Mouse (Mus musculus): ENCODE results near the gene Aatf.

Gene Aatf

GRCm38 (mm10) chr11:84522577-84523320, 9.4 kb upstream of the Aatf start:
- peak; percentile 50 for DNase-seq (ENCODE audit: low read depth, low spot score)

- DNase-seq (ENCODE audit: low read depth, low spot score) = no peak
Measured at GRCm38 (mm10) chr11:84521751-84522299, 8.5 kb upstream of the Aatf start.

- DNase-seq (ENCODE audit: low read depth, low spot score) = no peak
Measured at GRCm38 (mm10) chr11:84521071-84521390, 7.7 kb upstream of the Aatf start.

DNA sequence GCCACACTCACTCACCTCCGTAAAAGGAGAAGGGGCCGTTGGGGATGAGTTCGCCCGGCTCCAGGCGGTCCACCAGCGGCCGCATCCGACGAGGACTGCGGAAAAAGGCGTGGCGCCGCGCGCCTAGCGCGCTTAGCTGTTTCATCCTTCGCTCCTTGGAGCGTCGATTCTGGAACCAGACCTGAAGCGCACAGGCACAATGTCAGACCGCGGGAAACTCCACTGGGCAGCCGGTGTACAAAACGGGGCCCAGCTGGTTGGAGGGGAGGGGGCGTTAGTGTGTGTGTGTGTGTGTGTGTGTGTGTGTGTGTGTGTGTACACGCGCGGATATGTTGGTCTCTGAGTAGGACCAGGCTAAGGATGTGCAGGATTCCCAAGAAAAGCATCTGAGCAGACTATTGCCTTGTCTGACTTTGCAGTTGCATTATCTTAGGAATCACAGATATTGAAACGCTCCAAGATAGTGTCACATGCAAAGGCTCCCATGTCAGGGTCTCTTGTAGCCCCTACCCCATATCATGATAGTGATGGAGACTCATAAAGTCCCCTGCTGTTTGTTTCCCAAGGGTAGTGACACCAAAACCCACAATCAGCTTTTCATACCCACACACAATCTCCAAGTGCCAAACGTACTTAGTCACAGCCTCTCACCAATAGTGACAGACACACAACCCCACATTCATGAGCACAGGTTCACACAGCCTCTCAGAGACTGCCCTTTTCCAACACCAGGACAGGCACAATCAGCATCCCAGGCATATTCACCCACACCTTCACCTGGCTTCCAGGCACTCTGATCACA, 7.1 kb upstream of the Aatf start:
- no peak for DNase-seq (ENCODE audit: low read depth, low spot score)

DNA sequence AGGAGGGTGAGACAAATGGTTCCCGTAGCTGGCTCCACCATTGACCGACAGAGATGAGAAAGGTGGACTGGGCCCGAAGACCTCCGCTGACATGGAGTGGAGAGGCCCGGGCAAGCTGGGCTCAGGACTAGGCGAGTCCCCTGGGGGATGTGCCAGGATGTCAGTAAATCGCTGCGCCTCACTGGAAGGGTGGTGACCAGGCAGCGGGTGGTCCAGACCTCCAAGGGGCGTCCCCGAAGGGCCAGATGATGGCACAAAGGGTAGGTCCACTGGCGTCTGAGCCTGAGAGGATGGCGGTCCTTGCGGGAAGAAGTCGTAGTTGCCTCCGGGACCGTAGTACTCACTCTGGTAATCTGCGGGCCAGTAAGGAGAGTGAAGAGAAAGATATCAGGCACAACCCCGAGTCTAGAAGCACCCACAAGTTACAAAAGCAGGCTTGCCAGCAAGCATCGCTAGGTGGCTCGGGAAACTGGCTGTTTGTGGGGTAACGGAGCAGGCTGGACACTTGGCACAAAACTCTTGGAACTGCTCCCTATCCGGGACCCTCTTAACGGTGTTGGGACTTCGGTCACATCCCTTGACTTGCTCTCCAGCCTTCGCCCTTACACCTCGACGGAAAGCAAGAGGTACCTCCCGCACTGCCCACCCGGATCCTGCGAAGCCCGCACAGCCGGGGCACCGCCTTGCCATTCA, 6.4 kb upstream of the Aatf start:
- no peak for DNase-seq (ENCODE audit: low read depth, low spot score)

DNA sequence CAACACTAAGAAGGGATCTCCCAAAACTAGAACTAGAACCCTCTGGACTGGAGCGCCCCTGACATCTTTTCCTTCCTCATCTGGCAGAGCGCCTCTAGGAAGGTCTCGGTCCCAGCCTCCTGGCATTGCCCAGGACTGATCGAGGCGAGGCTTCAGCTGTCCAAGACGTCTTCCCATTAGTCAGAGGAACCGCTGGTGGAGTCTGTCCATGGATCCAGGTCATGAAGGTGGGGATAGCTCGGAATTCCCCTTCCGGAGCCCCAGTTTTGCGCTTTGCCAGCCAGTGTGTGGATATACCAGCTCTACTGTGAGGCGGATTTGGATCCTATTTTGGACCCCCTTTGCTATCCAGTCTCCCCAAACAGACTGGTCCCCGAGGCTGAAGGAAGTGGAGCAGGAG, 5.7 kb upstream of the Aatf start:
- no peak for DNase-seq (ENCODE audit: low read depth, low spot score)

DNA sequence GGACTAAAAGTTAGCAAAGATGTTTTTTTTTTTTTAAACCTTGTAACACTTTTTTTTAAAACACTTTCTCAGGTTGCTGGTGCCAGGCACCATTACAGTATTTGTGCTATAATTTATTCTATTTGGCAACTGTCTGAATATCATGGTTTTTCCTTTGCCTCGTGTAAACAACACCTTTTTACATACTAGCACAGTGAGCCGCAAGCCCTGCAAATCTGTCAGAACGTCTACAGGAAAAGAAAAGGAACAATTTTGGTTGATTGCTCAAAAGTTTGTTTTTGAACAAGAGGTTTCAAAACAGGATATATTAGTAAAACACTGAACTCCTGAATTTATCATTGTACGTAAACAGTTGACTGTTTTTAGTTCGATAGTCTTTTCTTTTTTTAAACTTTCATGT, 4.9 kb upstream of the Aatf start:
- no peak for DNase-seq (ENCODE audit: low read depth, low spot score)

- DNase-seq (ENCODE audit: low read depth, low spot score) = no peak
Measured at GRCm38 (mm10) chr11:84517431-84517830, 4.1 kb upstream of the Aatf start.

DNA sequence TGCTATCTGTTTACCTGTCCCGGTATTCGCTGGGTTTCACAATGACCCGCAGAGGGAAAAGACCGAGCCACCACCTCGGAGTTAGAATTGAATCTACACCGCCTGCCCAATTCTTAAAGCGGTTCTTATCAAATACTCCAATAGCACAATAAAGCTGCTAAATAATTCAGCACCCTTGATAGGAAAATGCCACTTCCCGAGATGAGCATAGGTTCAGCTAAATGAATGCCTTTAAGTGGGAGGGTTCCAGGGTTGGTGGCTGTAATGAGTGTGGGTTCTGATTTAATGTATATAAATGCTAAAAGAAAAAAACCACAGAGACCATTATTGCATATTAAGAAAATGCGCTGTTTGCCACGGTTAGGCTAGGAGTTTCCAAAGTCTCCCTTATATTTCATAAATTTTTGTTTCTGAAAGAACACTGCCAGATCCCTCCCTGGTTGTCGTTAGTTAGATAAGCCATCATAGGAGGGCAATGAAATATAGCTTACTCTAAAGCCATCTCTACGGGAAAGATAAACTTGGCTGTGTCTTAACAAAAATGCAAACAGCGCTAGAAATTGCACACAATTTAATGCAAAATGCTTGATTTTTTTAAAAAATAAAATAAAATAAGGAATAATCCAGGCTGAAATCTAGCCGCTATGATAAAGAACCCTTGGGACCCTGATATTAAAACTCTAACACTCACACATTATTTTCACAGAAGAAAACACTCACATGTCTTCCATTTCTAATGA, 3.3 kb upstream of the Aatf start:
- DNase-seq (ENCODE audit: low read depth, low spot score) = no peak

DNA sequence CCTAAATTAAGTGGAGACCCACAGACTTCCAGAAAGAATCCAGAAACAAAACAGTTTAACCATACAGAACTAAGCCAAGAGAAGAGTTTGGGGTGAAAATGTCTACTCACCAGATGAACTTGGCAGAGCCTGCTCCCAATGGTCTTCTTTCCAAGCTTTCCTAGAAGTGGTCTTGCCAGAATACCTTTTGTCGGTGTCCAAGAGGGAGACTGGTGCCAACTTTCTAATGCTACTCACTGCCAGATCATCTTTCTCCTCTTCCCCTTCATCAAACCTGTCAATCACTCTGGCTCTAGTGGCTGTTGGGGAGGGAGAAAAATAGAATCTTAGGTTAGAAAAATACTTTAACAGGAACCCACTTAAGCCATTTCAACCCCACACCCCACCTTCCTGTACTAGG, 1.3 kb downstream of the Aatf start:
- DNase-seq (ENCODE audit: low read depth, low spot score) = no peak

GRCm38 (mm10) chr11:84504296-84504695, 9.0 kb downstream of the Aatf start:
- no peak for DNase-seq (ENCODE audit: low read depth, low spot score)

- DNase-seq (ENCODE audit: low read depth, low spot score) = peak; percentile 58
Measured at GRCm38 (mm10) chr11:84497944-84498343, 15.4 kb downstream of the Aatf start.

DNA sequence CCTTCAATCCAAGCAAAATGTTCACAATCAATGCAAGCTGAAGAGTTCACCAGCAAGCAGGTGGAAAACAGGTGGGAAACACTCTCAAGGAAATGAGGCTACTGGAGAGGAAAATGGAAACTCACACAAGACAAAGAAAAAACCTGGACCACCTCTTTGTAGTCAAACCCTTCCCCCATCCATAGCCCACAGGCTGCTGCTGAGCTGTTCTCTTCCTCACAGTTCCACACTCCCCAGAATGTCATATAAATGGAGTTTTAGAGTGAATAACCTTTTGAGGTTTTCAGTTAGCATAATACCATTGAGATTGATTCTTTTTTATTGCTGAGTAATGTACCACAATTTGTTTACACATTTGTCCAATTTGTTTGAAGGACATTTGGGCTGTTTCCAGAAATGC, 16.4 kb downstream of the Aatf start:
- DNase-seq (ENCODE audit: low read depth, low spot score) = no peak

- DNase-seq (ENCODE audit: low read depth, low spot score) = no peak
Measured at GRCm38 (mm10) chr11:84495774-84496173, 17.5 kb downstream of the Aatf start.

DNA sequence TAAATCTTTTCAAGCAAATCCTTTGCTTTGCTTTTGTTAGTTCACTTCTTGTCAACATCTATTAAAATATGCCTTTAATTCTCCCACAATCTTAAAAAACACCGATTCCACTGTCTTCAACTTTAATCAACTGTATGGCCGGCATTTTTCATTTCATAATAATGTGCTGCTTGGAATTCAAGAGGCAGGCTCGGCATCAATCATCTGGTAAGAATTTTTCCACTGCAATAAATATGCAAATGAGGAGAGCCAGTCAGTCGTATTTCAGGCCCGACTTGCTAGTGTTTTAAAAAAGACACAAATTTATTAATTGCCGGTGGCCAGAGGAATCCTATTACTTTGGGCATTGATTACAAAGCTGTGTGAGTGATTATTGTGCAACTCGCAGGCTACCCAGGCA, 31.7 kb downstream of the Aatf start:
- no peak for DNase-seq (ENCODE audit: low read depth, low spot score)

GRCm38 (mm10) chr11:84480451-84480850, 32.9 kb downstream of the Aatf start:
- no peak for DNase-seq (ENCODE audit: low read depth, low spot score)

DNA sequence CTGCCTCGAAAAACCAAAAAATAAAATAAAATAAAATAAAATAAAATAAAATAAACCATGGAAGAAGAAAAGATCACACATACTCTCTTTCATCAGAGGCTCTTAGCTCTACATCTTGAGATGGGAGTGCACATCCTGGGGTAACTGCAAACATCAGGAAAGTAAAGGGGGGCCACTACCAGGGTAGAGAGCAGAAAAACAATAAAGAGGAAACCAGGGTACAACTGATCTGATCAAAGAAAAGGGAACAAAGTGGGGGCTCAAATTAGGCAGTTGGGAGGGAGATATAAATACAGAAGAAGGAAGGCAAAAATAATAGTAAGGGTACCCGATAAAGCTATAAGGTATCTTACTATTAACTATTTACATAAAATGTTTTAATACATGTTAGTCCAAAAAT, 36.7 kb downstream of the Aatf start:
- DNase-seq (ENCODE audit: low read depth, low spot score) = no peak

DNA sequence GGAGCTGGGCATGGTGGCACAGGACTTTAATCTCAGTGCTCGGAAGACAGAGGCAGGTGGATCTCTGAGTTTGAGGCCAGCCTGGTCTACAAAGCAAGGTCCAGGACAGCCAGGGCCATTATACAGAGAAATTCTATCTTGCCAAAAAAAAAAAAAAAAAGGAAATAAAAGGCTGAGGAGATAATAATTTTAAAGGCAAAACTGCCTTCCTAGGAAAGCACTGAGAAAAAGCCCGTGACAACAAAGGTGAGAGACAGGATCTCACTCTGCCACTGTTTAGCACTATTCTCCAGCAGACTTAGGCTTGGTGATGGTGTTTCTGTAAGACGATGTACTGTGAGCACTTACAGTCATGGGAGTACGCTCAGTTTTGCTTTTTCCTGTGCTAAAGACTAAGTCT, 37.3 kb downstream of the Aatf start:
- no peak for DNase-seq (ENCODE audit: low read depth, low spot score)

DNA sequence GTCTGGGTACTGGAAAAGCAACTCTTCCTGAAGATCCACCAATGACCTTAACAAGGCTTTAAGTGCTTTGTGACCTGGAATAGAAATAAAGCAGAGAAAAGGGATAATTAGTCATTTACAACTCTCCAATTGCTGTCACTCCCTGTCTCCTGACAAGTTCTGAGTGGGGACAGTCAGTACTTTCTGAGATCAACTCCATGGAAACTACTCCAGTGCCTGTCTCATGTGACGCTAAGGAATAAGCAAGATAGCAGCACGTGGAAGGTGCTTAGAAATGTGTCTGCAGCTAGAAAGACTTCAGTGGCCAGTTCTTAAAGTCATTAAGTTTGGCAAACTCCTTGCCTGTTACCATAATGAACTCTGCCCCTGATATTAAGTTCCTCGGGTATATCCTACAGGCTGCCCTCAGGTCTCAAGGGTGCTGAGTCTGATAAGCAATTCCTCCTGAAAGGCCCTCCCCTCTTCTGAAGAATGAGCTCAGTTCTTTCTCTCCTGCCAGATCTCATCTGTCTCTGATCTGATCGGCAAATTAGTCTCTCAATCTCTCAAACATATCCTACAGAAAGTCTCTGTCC, 40.1 kb downstream of the Aatf start:
- DNase-seq (ENCODE audit: low read depth, low spot score) = no peak

DNA sequence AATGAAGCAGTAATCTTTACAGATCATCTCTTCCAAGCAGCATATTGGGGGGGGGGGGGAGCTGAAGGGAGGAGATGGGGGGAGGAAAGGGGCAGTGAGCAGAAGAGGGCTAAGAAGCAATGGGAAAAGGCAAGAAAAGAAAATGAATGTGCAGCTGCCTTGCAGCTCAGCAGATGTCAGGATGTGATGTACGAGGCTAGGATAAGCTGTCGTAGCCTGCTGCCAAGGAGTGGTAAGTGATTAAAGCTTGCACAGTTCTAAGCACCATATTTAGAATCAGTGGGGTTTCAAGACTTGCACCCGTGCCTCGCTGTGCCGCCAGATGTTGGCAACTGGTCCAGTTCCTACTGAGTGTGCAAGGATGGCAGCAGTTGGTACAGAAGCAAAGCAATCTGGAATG, 48.8 kb downstream of the Aatf start:
- DNase-seq (ENCODE audit: low read depth, low spot score) = no peak

- no peak for DNase-seq (ENCODE audit: low read depth, low spot score)
Measured at GRCm38 (mm10) chr11:84453901-84454300, 59.4 kb downstream of the Aatf start.

Data from ES-CJ7 (cell line).